Mouse (Mus musculus) forebrain, embryonic 13.5 days (tissue): ENCODE measurements around the gene Lrrc19. TPM values are rescaled to one million over a fixed set of nuclear protein-coding genes. Genes with fewer than 3 reads are reported as not detected.

Experiments used
- ATAC-seq: fragments of 200-750 bp; cut with Nextera tagmentation; 2 replicates; pipeline ENCODE4 v1.8.0; 2017
- H3K27ac ChIP-seq: fragments of 300-500 bp; sonication (generic); 2 replicates; pipeline ENCODE4 v1.5.1; 2015; ENCODE audit warnings: inconsistent platforms, mild to moderate bottlenecking, moderate library complexity
- H3K27me3 ChIP-seq: fragments of 300-500 bp; sonication (generic); 2 replicates; pipeline ENCODE4 v1.6.1; 2015; ENCODE audit warnings: mild to moderate bottlenecking, inconsistent platforms
- H3K36me3 ChIP-seq: fragments of 300-500 bp; sonication (generic); 2 replicates; pipeline ENCODE4 v1.6.1; 2015; ENCODE audit warnings: mild to moderate bottlenecking, inconsistent platforms; ENCODE audit not compliant: poor library complexity, severe bottlenecking
- H3K4me1 ChIP-seq: fragments of 300-500 bp; sonication (generic); 2 replicates; pipeline ENCODE4 v1.6.1; 2015; ENCODE audit warnings: inconsistent platforms
- H3K4me2 ChIP-seq: fragments of 300-500 bp; sonication (generic); 2 replicates; pipeline ENCODE4 v1.6.1; 2015; ENCODE audit warnings: inconsistent platforms, mild to moderate bottlenecking, moderate library complexity
- H3K4me3 ChIP-seq: fragments of 300-500 bp; sonication (generic); 2 replicates; pipeline ENCODE4 v1.5.1; 2015; ENCODE audit warnings: mild to moderate bottlenecking, inconsistent platforms
- H3K9ac ChIP-seq: fragments of 300-500 bp; sonication (generic); 2 replicates; pipeline ENCODE4 v1.6.1; 2015; ENCODE audit warnings: mild to moderate bottlenecking, inconsistent platforms
- H3K9me3 ChIP-seq: fragments of 300-500 bp; sonication (generic); replicated peaks from 2 replicates; pipeline ENCODE4 v1.6.1; 2016; ENCODE audit warnings: inconsistent platforms
- WGBS: fragments of 180-500 bp; shearing (Covaris S2); methylation state at CpG from one replicate; pipeline ENCODE4 v1.1.7; 2015; 5-methylcytosine and 5-hydroxymethylcytosine counted together
- polyA plus RNA-seq: library from polyadenylated mRNA; unstranded; fragments of >200 nt; fragmentation: Nextera tagmentation; extraction: Ambion mirVana; gene quantifications from 2 replicates; pipeline ENCODE4 v1.2.1, GENCODE M21; 2015

Lrrc19 gene
- polyA plus RNA-seq, 1 experiment from 2014 or later, result 0.54 TPM

DNA sequence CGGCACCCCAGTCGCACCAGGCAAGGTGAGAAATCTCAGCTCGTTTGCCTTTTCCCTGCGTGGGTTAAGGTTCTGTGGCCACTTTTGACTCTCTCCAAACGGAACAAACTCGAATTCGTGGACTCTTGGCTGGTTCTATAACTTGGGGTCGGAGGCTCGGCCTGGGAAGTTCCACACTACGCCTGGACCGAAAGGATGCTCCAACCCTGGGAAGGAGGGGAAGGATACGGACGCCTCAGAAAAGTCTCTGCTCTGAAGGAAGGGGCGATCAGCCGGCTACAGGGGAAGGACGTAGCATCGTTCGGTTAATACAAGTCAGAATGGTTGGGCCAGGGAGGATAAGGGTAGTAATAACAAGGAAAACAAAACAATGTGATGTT, 35.3 kb downstream of the Lrrc19 start:
- Histone ChIP-seq H3K27me3 (no peaks in the 10 kb centered on the region), H3K9ac (peak overlapping the region; percentile 84), H3K27ac (peak overlapping the region; percentile 80), H3K4me1 (peaks cover 16% of the 10 kb centered on the region), H3K9me3 (no peaks in the 10 kb centered on the region), H3K4me3 (peak overlapping the region; percentile 70), H3K4me2 (peak overlapping the region; percentile 74), H3K36me3 (no peaks in the 10 kb centered on the region)
- 0% methylated on average over 18 of the region's 18 CpGs for WGBS
- peak; percentile 79 for ATAC-seq

DNA sequence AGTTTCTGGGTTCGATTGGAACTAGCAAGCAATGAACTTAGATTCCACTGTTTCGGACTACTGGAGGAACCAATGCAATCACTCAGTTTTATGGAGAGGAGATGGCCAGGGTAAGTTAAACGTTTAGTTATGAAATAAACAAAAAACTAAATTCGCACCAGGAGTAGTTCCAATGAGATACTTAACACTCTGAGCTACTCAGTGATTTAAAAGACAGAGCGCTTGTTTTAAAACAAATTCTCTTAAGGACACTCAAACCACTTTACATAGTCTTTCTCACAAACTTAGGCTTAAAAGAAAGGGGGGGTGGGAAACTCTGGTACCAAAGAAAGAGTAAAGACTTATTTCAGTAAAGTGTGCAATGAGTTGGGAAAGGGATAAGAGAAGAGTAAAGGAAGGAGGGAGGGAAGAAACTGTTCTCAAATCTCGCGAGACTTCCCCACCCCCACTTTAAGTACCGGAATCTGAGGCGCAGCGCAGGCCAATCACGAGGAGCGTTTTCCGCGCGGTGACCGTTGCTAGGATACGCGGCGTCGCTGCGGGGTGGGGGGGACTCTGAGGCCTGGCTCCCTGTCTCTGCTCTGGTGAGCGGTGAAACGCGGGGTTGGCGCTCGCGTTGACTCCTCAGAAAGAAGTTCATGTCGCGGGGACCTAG, 35.8 kb downstream of the Lrrc19 start, which contains the start of gene Ift74:
Gene Ift74, plus strand, starts transcription at position 520 of the 655 bp plus-strand sequence.
- no peaks in the 10 kb centered on the region for H3K9me3 ChIP-seq
- H3K4me2 ChIP-seq, result peak within 1 kb of the TSS; percentile 74
- H3K27me3 ChIP-seq, result no peaks in the 10 kb centered on the region
- no peaks in the 10 kb centered on the region for H3K36me3 ChIP-seq
- H3K9ac ChIP-seq, result peak within 1 kb of the TSS; percentile 84
- peak within 1 kb of the TSS; percentile 80 for H3K27ac ChIP-seq
- ATAC-seq, result peak; percentile 100
- H3K4me1 ChIP-seq, result peaks cover 16% of the 10 kb centered on the region
- WGBS, result 1% methylated on average over 29 of the region's 29 CpGs
- H3K4me3 ChIP-seq, result peak within 1 kb of the TSS; percentile 70

- no peaks in the 10 kb centered on the region for H3K9me3 ChIP-seq
- WGBS, result 79% methylated on average over 3 of the region's 3 CpGs
- no peaks in the 10 kb centered on the region for H3K27me3 ChIP-seq
- peaks cover 4% of the 10 kb centered on the region for H3K4me1 ChIP-seq
- H3K36me3 ChIP-seq, result no peaks in the 10 kb centered on the region
- no peak overlapping the region for H3K4me2 ChIP-seq
- no peak overlapping the region for H3K27ac ChIP-seq
- H3K4me3 ChIP-seq, result no peak overlapping the region
- ATAC-seq, result no peak
- no peak overlapping the region for H3K9ac ChIP-seq
Observed at GRCm38 (mm10) chr4:94610339-94610738, 39.6 kb downstream of the Lrrc19 start.

- no peaks in the 10 kb centered on the region for H3K9me3 ChIP-seq
- ATAC-seq, result no peak
- H3K27ac ChIP-seq, result no peak overlapping the region
- H3K36me3 ChIP-seq, result no peaks in the 10 kb centered on the region
- H3K9ac ChIP-seq, result no peak overlapping the region
- WGBS, result 90% methylated on average over 2 of the region's 2 CpGs
- H3K4me2 ChIP-seq, result no peak overlapping the region
- H3K4me1 ChIP-seq, result peaks cover 21% of the 10 kb centered on the region
- no peak overlapping the region for H3K4me3 ChIP-seq
- H3K27me3 ChIP-seq, result no peaks in the 10 kb centered on the region
Observed at GRCm38 (mm10) chr4:94605591-94605990, 44.4 kb downstream of the Lrrc19 start.

DNA sequence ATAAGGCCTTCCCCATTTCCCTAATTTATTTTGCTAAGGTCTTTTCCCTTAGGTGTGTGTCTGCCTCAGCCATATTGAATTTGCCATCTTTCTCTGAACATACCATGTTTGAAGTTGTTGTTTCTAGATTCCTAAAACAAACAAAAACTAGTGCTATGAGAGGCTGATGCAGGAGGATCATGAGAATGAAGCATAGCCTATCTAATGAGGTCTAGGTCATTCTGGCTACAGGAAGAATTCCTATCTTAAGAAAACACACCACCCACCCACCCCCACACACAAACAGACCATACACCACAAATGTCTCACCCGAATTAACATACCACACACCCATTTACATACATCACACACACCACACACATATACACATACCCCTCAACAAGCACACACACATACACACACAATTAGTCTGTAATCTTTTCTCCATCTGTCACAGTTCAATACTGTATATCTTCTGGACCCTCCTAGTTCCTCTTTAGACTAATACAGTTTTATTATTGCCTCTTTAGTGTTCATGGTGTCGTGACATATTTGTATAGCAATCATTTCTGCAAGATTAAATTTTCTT, 45.4 kb downstream of the Lrrc19 start:
- 0 out of 2 replicates have a peak overlapping the region, but pooled peaks have one; percentile 74 for H3K4me2 ChIP-seq

GRCm38 (mm10) chr4:94603031-94603629, 46.8 kb downstream of the Lrrc19 start, which contains the start of gene Plaa:
Plaa (minus strand) TSS chr4:94603244.
- Histone ChIP-seq H3K27me3 (no peaks in the 10 kb centered on the region), H3K9me3 (no peaks in the 10 kb centered on the region), H3K4me2 (peak within 1 kb of the TSS; percentile 74), H3K4me3 (peak within 1 kb of the TSS; percentile 99), H3K36me3 (no peaks in the 10 kb centered on the region), H3K4me1 (peaks cover 23% of the 10 kb centered on the region), H3K9ac (peak within 1 kb of the TSS; percentile 96), H3K27ac (peak within 1 kb of the TSS; percentile 91)
- peak; percentile 100 for ATAC-seq
- WGBS, result under 1% methylated on average over 61 of the region's 61 CpGs

More for the DNA sequence above, 45.4 kb downstream of the Lrrc19 start:
- no peak for ATAC-seq
- Histone ChIP-seq H3K9me3 (no peaks in the 10 kb centered on the region), H3K9ac (no peak overlapping the region), H3K4me1 (peaks cover 23% of the 10 kb centered on the region), H3K27me3 (no peaks in the 10 kb centered on the region), H3K4me3 (no peak overlapping the region), H3K27ac (no peak overlapping the region), H3K36me3 (no peaks in the 10 kb centered on the region)
- whole genome bisulfite sequencing, result 85% methylated on average over 2 of the region's 2 CpGs

GRCm38 (mm10) chr4:94602496-94603030, 47.4 kb downstream of the Lrrc19 start:
- ATAC-seq, result no peak; the same call in 1 of the 2 replicates
- peak overlapping the region; percentile 99 for H3K4me3 ChIP-seq
- H3K9ac ChIP-seq, result peak overlapping the region; percentile 96
- WGBS, result under 1% methylated on average over 33 of the region's 33 CpGs
- peak overlapping the region; percentile 74 for H3K4me2 ChIP-seq
- H3K9me3 ChIP-seq, result no peaks in the 10 kb centered on the region
- no peaks in the 10 kb centered on the region for H3K27me3 ChIP-seq
- H3K27ac ChIP-seq, result peak overlapping the region; percentile 91
- H3K36me3 ChIP-seq, result no peaks in the 10 kb centered on the region
- H3K4me1 ChIP-seq, result peaks cover 23% of the 10 kb centered on the region

DNA sequence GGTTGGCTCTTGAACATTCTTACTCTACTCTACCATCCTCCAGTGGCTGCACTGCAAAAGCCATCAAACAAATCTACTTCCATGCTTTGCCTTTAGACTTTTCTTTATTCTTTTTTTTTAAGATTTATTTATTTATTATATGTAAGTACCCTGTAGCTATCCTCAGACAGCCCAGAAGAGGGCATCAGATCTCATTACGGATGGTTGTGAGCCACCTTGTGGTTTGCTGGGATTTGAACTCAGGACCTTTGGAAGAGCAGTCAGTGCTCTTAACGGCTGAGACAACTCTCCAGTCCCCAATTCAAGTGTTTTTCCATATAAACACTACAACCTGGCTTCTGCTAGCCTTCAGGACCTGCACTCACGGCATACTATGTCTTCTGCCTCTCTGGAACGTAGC, 48.5 kb downstream of the Lrrc19 start:
- Histone ChIP-seq H3K9ac (no peak overlapping the region), H3K9me3 (no peaks in the 10 kb centered on the region), H3K4me1 (peaks cover 23% of the 10 kb centered on the region), H3K4me3 (peak overlapping the region; percentile 99), H3K36me3 (no peaks in the 10 kb centered on the region), H3K4me2 (peak overlapping the region; percentile 74), H3K27me3 (no peaks in the 10 kb centered on the region), H3K27ac (no peak overlapping the region)
- 91% methylated on average over 4 of the region's 4 CpGs for WGBS
- ATAC-seq, result no peak

- Histone ChIP-seq H3K27me3 (no peaks in the 10 kb centered on the region), H3K4me3 (no peak overlapping the region), H3K36me3 (no peaks in the 10 kb centered on the region), H3K9ac (no peak overlapping the region), H3K4me2 (no peak overlapping the region), H3K27ac (no peak overlapping the region), H3K4me1 (0 out of 2 replicates have a peak, but pooled peaks cover 5% of the 10 kb centered on the region), H3K9me3 (no peaks in the 10 kb centered on the region)
- no peak for ATAC-seq
Observed at GRCm38 (mm10) chr4:94592709-94593108, 57.2 kb downstream of the Lrrc19 start.

GRCm38 (mm10) chr4:94591765-94592381, 58.1 kb downstream of the Lrrc19 start:
- no peaks in the 10 kb centered on the region for H3K36me3 ChIP-seq
- no peaks in the 10 kb centered on the region for H3K27me3 ChIP-seq
- no peak overlapping the region for H3K4me2 ChIP-seq
- H3K4me3 ChIP-seq, result no peak overlapping the region
- no peaks in the 10 kb centered on the region for H3K9me3 ChIP-seq
- WGBS, result 91% methylated on average over 4 of the region's 4 CpGs
- ATAC-seq, result no peak
- H3K27ac ChIP-seq, result no peak overlapping the region
- no peak overlapping the region for H3K9ac ChIP-seq
- 0 out of 2 replicates have a peak, but pooled peaks cover 5% of the 10 kb centered on the region for H3K4me1 ChIP-seq
